Mouse (Mus musculus) adrenal gland, adult 18-20 months (tissue): Measurements from ENCODE around the gene 4931428F04Rik. TPM values are rescaled to one million over a fixed set of nuclear protein-coding genes. Genes with fewer than 3 reads are reported as not detected.
A peak's percentile ranks its signal among the peaks of the same experiment; 100 is the strongest.

ENCODE experiments used
- DNase-seq, 2 experiments: peaks; one replicate each; pipeline ENCODE4 v3.0.0; 2021 to 2022; ENCODE audit warnings: low spot score in 2 of 2
- total RNA-seq, 2 experiments: library from RNA; stranded (reverse); gene quantifications; 1 replicate in 1 of 2; 2 replicates in 1 of 2; pipeline ENCODE4 v1.2.3; 2021

4931428F04Rik gene
- total RNA-seq, 2 experiments from 2014 or later = 2.2 to 2.8 TPM

DNA sequence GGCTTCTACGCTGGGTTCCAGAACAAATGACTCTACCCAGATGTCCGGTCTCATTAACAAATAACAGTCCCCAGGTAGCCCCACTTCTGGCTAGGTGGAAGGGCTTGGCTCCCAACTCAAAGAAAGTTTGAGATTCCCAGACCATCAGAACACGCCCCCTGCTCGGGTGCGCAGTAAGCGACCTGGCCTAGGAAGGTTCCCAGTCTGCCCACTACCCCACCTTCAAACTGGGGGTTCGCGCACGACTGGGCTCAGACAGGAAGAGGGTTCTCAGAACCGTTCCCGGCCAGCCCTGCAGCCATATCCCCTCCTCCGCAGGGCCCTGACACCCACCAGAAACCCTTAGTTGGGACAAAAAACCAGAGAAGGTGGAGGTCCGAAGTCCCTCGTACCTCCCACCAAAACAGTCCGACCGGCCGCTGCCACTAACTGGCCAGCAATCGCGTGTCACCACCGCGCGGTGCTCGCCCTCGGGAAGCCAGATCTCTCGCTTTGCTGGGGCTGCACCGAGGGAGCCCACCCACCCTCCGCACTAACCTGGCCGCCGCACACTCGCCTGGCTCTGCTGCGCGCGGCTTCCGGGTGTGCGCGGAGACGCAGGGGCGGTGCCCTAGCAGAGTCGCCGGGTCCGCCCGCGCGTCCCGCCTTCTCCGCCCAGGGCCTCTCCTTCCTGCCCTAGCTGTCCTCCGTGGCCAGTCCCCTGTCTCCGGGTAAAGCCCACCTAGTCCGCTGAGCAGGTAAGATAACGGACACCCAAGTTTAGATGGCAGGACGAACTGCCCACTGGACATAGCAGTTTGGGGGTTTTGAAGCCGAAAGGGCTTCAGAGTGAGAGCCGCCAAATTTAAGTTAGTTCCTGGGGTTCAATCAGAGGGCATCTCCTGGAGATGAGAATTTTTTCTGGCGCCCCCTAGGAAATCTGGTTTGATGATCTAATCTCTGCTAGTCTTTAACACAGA lies 25.4 kb downstream of the 4931428F04Rik start, which contains the start of the genes Tradd and Fbxl8:
Gene Tradd, minus strand, starts transcription at position 586 of the 959 bp plus-strand sequence.
Gene Fbxl8, plus strand, starts transcription at position 625 of the 959 bp plus-strand sequence.
- DNase-seq = peak; percentile 78 to 79

DNA sequence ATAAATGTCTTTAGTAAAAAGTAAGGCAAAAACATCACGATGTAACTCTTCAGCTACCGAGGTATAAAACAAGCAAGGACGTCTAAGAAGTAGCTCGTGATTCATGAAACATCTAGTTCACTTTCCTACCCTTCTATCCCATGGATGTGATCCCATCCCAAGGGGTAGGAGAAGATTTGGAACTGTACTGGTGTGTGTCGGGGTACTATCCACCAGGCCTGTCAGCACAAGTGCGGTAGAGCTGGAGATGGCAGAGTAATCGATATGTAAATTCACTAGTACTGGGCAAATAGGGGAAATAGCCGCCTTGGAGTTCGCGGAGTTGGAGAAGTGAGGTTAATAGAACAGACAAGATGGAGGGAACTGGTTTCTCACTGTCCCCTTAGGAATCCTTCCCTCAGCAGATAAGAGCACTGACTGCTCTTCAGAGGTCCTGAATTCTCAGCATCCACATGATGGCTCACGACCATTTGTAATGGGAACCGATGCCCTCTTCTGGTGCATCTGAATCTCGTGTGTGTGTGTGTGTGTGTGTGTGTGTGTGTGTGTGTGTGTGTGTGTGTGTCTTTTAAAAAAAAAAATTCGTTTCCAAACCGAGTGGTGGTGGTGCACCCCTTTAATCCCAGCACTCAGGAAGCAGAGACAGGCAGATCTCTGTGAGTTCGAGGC lies 26.3 kb downstream of the 4931428F04Rik start:
- no peak for DNase-seq

DNA sequence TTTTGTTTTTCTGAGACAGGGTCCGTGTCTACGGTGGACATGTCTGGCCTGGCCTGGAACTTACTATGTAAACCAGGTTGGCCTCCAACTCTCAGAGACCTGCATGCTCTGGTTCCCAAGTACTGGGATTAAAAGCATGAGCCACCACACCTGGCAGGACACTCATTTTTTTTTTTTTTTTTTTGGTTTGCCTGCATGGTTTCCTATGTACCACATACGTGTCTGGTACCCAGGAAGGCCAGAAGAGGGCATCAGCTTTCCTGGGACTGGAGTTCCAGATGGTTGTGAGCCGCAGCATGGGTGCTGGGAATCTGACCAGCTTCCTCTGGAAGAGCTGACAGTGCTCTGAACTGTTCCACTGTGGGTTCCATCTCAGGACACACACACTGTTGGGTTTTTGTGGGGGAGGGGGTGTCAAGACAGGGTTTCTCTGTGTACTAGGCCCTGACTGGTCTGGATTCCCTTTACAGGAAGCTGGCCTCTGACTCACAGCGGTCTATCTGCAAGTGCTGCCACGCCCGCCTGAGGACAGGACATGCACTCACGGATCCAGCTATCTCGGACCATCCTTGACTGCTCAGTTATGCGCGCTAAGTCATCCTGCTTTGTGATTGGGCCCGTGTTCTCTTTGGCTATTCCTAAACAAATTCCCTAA lies 28.2 kb downstream of the 4931428F04Rik start:
- DNase-seq = no peak

DNA sequence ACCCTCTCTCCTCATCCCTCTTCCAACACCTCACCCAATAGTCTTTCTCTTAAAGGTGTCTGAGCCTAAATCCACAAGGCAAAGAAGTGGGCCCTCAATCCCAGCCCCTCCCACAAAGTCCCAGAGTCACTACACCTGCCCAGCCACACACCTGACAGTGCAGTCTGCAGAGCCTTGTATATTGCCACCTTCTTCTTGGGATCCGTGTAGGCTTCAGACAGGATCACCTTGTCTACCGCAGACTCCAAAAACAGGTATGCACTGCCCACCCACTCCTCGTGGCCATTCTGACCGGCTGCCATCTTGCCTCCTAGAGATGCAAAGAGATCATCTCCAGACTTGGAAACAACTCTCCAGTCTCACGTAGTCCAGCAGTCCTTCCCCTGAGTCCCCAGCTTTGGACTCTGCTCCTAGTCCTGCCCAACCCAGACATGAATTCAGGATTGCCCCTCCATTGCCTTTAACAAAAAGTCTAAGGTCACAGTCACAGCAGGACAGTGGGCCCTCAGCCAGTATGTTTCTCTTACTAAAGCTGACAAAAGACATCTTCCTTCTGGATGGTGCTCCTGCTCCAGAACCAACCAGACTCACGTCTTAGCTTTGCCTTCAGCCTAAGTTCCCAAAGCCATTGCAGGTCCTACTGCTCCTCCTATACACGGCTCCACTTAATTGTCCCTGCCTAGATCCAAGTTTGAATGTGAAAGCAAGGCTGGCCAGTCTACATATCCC lies 29.1 kb downstream of the 4931428F04Rik start:
- DNase-seq = no peak

DNA sequence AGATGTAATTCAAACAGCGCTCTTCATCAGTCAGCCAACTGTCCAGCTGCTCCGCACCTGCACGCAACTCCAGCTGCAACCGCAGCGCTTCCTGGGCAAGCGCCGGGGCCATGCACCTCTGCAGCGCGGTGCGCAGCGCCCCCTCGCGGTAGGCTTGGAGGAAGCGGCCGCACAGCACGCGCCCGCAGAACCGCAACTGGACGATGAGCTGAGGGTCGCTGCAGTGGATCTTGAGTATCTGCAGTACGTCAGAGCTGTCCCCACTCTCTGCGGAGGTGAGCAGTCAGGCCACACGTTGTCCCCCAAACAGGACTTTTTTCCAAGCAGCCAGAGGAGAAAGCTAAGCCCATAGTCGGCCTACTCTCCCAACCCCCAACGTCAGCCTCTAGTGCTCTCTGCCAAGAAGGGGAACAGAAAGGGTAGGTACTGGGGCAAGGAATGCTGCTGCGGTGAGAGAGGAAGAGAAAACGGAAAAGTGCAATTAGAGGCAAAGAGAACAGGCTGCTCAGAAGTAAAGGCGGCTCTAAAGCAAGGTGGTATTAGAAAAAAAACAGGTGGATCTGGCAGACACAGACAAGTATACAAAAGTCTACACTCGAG lies 29.8 kb downstream of the 4931428F04Rik start:
- DNase-seq = peak; percentile 73 to 84

DNA sequence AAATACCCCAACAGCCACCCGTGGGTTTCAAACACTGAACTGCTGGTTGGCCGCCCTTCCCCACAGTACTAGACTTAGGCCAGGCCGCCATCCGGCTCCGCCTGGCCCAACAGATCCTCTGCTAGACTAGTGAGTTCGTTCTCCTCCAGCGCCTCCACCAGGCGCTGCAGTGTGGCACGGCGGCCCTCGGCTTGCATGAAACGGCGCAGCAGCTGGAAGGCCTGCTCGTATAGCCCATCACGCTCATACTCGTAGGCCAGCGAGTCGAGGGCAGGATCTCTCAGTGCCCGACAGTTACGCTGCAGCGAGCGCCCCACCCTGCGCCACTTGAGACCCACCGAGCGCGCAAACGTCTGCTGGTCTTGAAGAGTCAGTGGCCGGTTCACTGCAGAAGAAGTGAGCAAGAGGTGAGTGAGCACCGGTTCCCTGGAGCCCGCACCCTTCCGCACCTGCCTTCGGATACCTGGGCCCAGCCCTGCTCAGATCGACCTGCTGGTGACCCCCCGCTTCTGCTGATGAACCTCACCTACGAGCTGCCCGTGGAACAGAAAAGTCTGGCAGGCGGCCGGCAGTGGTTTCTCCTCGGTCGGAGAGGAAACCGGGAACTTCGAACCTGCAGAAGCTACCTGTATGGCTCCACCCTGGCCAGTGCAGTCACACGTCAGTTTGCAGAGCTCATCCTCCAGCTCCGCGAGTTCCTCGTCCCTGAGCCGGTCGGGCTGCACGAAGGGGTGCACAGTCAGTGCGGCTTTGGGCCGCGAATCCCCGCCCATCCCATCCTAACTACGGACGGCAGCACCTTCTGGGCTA lies 30.5 kb downstream of the 4931428F04Rik start:
- DNase-seq = no peak

DNA sequence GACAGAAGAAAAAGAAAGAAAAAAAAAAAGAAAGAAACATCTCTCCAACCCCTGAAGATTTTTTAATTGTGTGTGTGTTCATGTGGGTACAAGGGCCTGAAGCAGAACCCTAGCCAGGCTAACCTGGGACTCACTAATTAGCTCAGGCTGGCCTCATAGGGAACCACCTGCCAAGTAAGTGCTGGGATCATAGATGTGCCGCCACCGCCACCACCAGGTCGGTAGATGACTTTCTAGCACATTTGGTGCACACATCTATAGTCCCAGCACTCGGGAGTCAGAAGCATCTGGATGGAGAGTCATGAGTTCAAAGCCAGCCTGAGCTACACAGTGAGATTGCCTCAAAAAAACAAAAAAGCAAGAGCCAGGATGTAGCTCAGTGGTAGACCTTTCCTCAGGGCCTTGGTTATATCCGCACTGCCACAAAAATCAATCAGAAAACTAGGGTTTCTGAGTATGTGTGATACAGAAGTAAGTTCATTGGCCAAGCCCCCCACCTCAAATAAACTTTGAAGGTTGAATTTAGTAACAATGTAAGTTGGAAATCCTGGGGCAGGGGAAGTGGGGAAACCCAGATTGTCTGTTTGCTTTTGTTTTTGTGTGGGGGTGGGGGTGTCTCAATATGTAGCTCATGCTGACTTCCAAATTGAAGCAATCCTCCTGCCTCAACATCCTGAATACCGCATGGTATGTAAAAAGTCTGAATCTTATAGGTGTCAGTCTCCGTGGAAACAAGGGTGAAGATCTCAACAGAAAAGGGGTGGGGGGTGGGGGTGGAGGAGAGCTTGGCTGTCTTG lies 32.1 kb downstream of the 4931428F04Rik start:
- DNase-seq = no peak

DNA sequence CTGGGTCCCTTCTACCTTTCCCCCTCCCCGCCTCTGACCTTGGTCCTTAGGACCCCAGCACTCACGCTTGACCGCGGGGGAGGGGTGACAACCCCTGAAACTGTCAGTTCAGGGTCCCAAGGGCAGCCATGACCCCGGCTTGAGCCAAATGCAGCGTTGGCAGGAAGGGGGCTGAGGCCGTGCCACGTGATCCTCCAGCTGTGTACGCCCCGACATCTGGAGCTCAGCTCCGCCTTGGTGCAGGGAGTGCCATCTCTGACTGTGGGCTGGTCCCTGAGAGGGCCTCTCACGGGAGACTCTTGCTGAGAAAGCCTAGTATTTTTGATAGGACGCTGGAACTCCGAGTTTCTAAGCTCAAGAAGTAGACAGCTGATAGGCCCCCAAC lies 34.7 kb downstream of the 4931428F04Rik start, which contains the start of gene B3gnt9:
Gene B3gnt9, minus strand, starts transcription at position 188 of the 385 bp plus-strand sequence.
- DNase-seq = peak in 1 of 2 experiments; percentile 42

DNA sequence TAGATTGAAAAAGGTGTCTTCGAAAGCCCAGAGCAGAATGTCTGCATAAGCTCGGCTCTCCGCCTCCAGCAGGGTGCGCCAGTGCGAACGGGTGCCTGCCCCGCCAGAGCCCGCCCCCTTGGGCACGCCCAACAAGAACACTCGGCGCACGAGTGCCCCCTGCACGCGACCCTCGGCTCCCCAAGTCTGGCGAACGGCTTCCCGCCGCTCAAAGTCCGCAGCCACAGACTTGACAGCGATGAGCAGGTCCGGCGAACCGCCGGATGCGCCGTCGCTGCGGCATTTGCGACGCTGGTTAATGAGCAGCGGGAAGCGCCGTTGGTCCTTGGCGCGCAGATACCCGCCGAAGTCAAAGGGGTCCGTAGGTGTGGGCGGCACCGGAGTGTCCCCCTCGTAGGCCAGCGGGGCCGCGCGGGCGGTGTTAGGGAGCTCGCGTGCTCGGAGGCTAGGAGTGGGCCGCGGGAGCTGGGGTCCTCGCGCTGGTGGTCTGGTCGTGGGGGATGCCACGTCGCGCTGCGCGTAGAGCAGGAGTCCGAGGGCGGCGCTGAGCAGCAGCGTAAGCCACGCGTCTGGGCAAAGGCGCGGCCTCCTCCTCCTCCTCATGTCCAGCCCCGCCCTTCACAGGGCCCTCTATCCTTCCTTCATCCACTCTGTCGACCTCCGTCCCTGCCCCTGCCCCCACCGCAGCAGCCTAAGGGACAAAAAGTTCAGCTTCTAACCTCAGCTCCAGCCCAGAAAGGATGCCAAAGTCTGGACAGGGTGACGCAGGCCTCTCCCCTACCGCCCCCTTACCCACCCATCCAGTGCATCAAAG lies 35.3 kb downstream of the 4931428F04Rik start:
- peak; percentile 86 to 92 for DNase-seq

DNA sequence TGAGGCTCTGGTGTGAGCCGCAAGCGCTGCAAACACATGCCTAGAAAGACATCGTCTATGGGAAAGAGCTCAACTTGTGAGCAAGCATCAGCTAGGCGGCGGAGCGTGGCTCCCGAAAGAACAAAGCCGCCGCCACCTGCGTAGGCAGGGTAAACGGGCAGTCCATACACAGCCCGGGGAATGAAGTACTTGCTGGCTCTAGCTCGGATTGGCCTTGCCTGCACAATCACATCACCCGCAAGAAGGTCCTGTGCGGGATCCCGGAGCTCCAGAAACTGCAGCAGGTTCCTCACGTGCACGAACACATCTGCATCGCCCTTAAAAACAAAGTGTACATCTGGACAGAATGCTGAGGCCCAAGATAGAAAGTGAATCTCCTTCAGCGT lies 35.9 kb downstream of the 4931428F04Rik start:
- no peak for DNase-seq

DNA sequence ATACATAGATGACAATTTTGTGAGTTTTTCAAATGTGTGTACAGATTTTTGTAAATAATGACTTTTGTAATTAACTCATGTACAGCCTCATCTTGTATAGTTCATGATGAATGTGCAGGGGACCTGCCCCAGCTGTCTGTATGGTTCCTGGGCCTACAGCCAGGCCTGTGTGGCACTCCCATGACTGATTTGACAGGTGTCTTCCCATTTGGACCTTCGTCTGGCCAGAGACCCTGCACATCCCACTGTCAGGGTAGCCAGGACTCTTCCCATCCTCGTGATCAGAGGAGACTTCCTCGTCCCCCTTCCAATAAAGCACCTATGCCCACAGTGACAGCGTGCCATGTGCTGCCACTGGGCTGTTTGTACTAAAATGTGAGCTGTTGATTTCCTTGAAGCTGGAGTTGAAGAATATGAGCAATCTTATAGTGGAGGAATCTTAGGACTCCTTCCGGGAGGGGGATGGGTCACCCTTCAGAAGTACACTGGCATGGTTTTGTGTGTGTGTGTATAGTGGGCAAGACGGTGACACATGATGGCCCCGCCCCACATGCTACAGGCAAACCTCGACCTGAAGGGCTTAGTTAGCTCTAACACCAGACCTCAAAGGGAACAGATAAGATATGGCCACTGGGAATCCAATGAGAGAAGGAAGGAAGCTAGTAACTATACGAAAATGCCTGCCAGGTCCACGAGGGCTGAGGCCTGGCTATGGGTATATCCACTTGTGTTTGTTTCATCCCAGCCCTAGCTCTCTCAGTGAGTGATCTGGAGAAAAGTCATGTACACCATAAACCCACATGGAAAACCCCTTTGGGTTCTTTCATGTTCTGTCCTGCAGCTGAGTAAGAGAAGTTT lies 36.8 kb downstream of the 4931428F04Rik start:
- no peak for DNase-seq

DNA sequence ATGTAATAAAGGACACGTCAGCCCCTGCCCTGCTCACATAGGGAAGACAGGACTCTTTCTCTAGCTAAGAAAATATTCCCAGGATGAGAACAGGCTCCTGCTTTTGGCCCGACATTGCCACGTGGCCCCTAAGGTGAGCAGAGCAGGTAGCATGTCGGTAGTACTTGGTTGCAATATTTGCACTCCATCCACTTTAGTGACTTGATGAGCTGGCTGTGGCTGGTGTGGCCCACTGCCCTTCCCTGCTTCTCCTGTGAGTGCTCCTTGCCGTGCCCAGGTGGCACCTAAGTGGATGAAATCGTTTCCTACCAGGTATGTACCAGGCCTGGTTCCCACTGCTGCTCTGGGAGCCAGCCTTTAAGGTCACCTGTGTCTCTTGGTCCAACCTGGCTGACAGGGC lies 37.7 kb downstream of the 4931428F04Rik start:
- no peak for DNase-seq

DNA sequence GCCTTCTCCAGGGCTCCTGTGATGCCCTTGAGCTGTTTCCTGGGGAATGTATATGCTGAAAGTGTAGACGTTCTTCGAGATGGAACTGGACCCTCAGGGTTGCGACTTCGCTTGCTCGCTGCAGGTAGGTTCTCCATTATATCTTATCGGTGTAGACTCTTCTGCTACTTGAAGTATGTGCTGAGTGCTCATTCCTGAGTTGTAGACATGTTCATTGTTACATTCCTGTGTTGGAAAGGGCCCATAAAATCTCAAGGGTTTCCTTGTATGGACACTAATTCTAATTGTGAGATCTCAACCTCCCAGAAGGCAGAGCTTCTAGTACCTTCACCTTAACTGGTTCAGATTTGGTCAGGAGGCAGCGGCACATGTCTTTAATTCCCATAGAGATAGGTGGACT lies 48.6 kb downstream of the 4931428F04Rik start:
- DNase-seq = no peak

DNA sequence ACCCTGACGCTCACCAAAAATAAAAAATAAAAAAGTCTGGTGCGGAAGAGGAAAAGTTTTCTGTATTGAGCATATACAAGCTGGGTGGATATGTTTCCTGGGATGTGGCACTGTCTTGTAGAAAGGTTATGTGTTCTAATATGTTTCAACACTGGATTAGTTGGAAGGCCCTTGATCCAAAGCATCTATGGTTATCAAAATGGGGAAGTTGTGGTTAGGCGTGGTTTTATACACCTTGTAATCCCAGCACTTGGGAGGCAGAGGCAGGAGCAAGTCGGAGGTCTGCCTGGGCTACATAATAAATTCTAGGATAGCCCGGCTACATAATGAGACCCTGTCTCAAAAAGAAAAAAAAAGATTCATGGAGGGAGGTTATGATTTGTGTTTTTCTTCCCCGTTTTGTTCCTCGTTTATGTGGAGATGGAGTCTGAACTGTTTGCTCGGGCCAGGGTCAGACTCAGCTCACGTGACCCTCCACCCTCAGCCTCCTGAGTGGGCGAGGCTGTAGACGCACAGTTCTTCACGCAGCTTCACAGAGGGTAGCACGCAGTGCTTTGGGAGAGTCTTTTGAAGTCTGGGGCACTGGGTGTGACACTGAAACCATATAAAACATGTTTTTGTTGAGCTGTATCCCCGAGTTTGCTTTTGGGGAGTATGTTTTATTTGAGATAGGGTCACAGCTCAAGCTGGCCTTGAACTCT lies 52.1 kb downstream of the 4931428F04Rik start:
- DNase-seq = no peak

DNA sequence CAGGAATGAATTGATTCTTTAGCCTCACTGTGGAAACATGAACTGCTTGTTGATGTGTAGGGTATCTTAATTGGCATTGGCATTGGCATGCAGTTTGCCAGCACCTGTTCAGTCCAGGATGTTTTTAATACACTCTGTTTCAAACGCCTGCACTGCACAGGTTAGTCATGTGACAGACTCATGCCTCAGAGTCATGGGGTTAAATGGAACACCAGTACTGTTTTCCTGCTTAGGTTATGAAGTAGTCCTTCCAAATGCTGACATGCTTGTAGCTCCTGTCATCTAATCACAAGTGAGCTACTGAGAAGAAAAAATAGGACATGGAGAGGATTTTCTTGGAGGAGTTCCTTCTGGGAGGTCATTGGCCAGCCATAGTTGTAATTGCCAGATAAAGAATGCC lies 54.5 kb downstream of the 4931428F04Rik start:
- no peak for DNase-seq
